Mouse (Mus musculus) myocyte (in vitro differentiated cells): ENCODE measurements at regions not wholly inside any gene's neighbourhood (a gene's known extent, or its start where the extent isn't known, plus 50 kb on each side); places are given as distances from the start of the nearest gene placed in this dataset.
A peak's percentile ranks its signal among the peaks of the same experiment; 100 is the strongest.

Experiments
- H3K27me3 ChIP-seq: one replicate; pipeline ENCODE4 v1.6.1; 2011; ENCODE audit not compliant: control insufficient read depth, insufficient read depth, insufficient read length
- H3K36me3 ChIP-seq: one replicate; pipeline ENCODE4 v1.6.1; 2011; ENCODE audit not compliant: control insufficient read depth, insufficient read depth
- H3K4me2 ChIP-seq: one replicate; pipeline ENCODE4 v1.6.1; 2011; ENCODE audit warnings: low read depth, control low read depth
- H3K4me3 ChIP-seq: one replicate; pipeline ENCODE4 v1.5.1; 2011; ENCODE audit warnings: mild to moderate bottlenecking, control low read depth, moderate library complexity
- H3K79me2 ChIP-seq: one replicate; pipeline ENCODE4 v1.6.1; 2011; ENCODE audit not compliant: control insufficient read depth, insufficient read depth
- H3ac ChIP-seq: one replicate; pipeline ENCODE4 v1.6.1; 2011; ENCODE audit not compliant: control insufficient read depth, insufficient read length
- CEBPB ChIP-seq: IDR thresholded peaks from 2 replicates; pipeline ENCODE4 v1.6.1; 2011; ENCODE audit warnings: mild to moderate bottlenecking, moderate library complexity; ENCODE audit not compliant: poor library complexity, insufficient read depth, severe bottlenecking
- E2F4 ChIP-seq: IDR thresholded peaks from one replicate; pipeline ENCODE4 v1.6.1; 2011; ENCODE audit warnings: mild to moderate bottlenecking, control low read depth, moderate library complexity; ENCODE audit not compliant: insufficient read depth
- MAX ChIP-seq: IDR thresholded peaks from one replicate; pipeline ENCODE4 v1.6.1; 2011; ENCODE audit warnings: low read depth, mild to moderate bottlenecking, control low read depth
- MYOD1 ChIP-seq, 3 experiments: IDR thresholded peaks; one replicate each; pipeline ENCODE4 v1.6.1; 2011; ENCODE audit warnings: control low read depth in 2 of 3, low read depth in 2 of 3, mild to moderate bottlenecking in 2 of 3, moderate library complexity in 1 of 3; ENCODE audit not compliant: insufficient read length in 2 of 3, control insufficient read depth in 1 of 3
- MYOG ChIP-seq, 3 experiments: IDR thresholded peaks; one replicate each; pipeline ENCODE4 v1.6.1; 2011; ENCODE audit warnings: control low read depth in 2 of 3, low read depth in 2 of 3, mild to moderate bottlenecking in 2 of 3; ENCODE audit not compliant: insufficient read length in 2 of 3, control insufficient read depth in 1 of 3, insufficient read depth in 1 of 3
- POLR2A ChIP-seq: IDR thresholded peaks from one replicate; pipeline ENCODE4 v1.6.1; 2011; ENCODE audit warnings: low read depth, mild to moderate bottlenecking, control low read depth, moderate library complexity; ENCODE audit not compliant: insufficient read length
- POLR2AphosphoS2 ChIP-seq: IDR thresholded peaks from one replicate; pipeline ENCODE4 v1.6.1; 2011; ENCODE audit warnings: low read depth, control low read depth; ENCODE audit not compliant: insufficient read length
- REST ChIP-seq: IDR thresholded peaks from one replicate; pipeline ENCODE4 v1.6.1; 2011; ENCODE audit warnings: mild to moderate bottlenecking, control low read depth, moderate library complexity; ENCODE audit not compliant: insufficient read depth, insufficient read length
- SRF ChIP-seq: IDR thresholded peaks from one replicate; pipeline ENCODE4 v1.6.1; 2011; ENCODE audit warnings: low read depth; ENCODE audit not compliant: control insufficient read depth, insufficient read length
- TCF12 ChIP-seq: IDR thresholded peaks from one replicate; pipeline ENCODE4 v1.6.1; 2011; ENCODE audit warnings: mild to moderate bottlenecking, control low read depth; ENCODE audit not compliant: poor library complexity, insufficient read depth, severe bottlenecking
- TCF3 ChIP-seq: IDR thresholded peaks from one replicate; pipeline ENCODE4 v1.6.1; 2011; ENCODE audit warnings: low read depth, control low read depth; ENCODE audit not compliant: insufficient read length
- USF1 ChIP-seq: IDR thresholded peaks from one replicate; pipeline ENCODE4 v1.6.1; 2011; ENCODE audit warnings: low read depth, mild to moderate bottlenecking, control low read depth, moderate library complexity

GRCm38 (mm10) chr4:64663722-64664121 is 460.3 kb upstream of the Pappa start:
- H3K27me3 ChIP-seq: no peaks in the 10 kb centered on the region

GRCm38 (mm10) chr4:64667998-64668397 is 456.0 kb upstream of the Pappa start:
- TF ChIP-seq MAX (no peak), TCF12 (no peak), E2F4 (no peak), POLR2A (no peak), MYOD1 (IDR thresholded peaks at IDR 0.05; ENCODE audit: control insufficient read depth in 1 of 3, insufficient read length in 2 of 3, low read depth in 2 of 3) (no peak), POLR2AphosphoS2 (no peak), USF1 (no peak), MYOG (IDR thresholded peaks at IDR 0.05; ENCODE audit: control insufficient read depth in 1 of 3, insufficient read depth in 1 of 3, insufficient read length in 2 of 3, low read depth in 2 of 3) (no peak), CEBPB (no peak), SRF (no peak), TCF3 (no peak), REST (no peak)
- H3K79me2 ChIP-seq: no peaks in the 10 kb centered on the region
- no peaks in the 10 kb centered on the region for H3K27me3 ChIP-seq
- H3K4me3 ChIP-seq: no peak overlapping the region
- no peaks in the 10 kb centered on the region for H3K36me3 ChIP-seq
- no peak overlapping the region for H3ac ChIP-seq
- no peak overlapping the region for H3K4me2 ChIP-seq

More at GRCm38 (mm10) chr4:64663722-64664121, 460.3 kb upstream of the Pappa start:
- TF ChIP-seq E2F4: no peak
- no peak for TF ChIP-seq TCF12
- TF ChIP-seq MYOD1 (IDR thresholded peaks at IDR 0.05; ENCODE audit: control insufficient read depth in 1 of 3, insufficient read length in 2 of 3, low read depth in 2 of 3): no peak
- no peak for TF ChIP-seq POLR2A
- TF ChIP-seq USF1: no peak
- no peak for TF ChIP-seq MYOG (IDR thresholded peaks at IDR 0.05; ENCODE audit: control insufficient read depth in 1 of 3, insufficient read depth in 1 of 3, insufficient read length in 2 of 3, low read depth in 2 of 3)
- no peak for TF ChIP-seq CEBPB
- Histone ChIP-seq H3ac (no peak overlapping the region), H3K79me2 (no peaks in the 10 kb centered on the region), H3K4me2 (no peak overlapping the region), H3K4me3 (no peak overlapping the region), H3K36me3 (no peaks in the 10 kb centered on the region)

- TF ChIP-seq CEBPB: peak; percentile 65; the same call in 1 of the 2 replicates
- TF ChIP-seq USF1: no peak
- no peak for TF ChIP-seq SRF
- TF ChIP-seq MYOD1 (IDR thresholded peaks at IDR 0.05; ENCODE audit: control insufficient read depth in 1 of 3, insufficient read length in 2 of 3, low read depth in 2 of 3): peak in 2 of 3 experiments; percentile 15 to 26
- no peak for TF ChIP-seq POLR2AphosphoS2
- peak; percentile 3 for TF ChIP-seq TCF3
- TF ChIP-seq MYOG (IDR thresholded peaks at IDR 0.05; ENCODE audit: control insufficient read depth in 1 of 3, insufficient read depth in 1 of 3, insufficient read length in 2 of 3, low read depth in 2 of 3): peak in 1 of 3 experiments; percentile 5
- TF ChIP-seq POLR2A: no peak
- Histone ChIP-seq H3K4me3 (no peak overlapping the region), H3K36me3 (no peaks in the 10 kb centered on the region)
Observed at GRCm38 (mm10) chr4:64669722-64670121, 454.3 kb upstream of the Pappa start.

GRCm38 (mm10) chr4:64676438-64676837 is 447.5 kb upstream of the Pappa start:
- H3K27me3 ChIP-seq: no peaks in the 10 kb centered on the region
- H3K4me2 ChIP-seq: peak overlapping the region; percentile 59
- no peak overlapping the region for H3ac ChIP-seq
- no peak overlapping the region for H3K4me3 ChIP-seq
- H3K79me2 ChIP-seq: no peaks in the 10 kb centered on the region
- no peak for TF ChIP-seq MYOD1 (IDR thresholded peaks at IDR 0.05; ENCODE audit: control insufficient read depth in 1 of 3, insufficient read length in 2 of 3, low read depth in 2 of 3)
- no peak for TF ChIP-seq E2F4
- TF ChIP-seq REST: no peak
- no peak for TF ChIP-seq SRF
- TF ChIP-seq MYOG (IDR thresholded peaks at IDR 0.05; ENCODE audit: control insufficient read depth in 1 of 3, insufficient read depth in 1 of 3, insufficient read length in 2 of 3, low read depth in 2 of 3): no peak
- TF ChIP-seq MAX: no peak
- no peak for TF ChIP-seq TCF3
- no peak for TF ChIP-seq POLR2A
- TF ChIP-seq POLR2AphosphoS2: no peak
- no peak for TF ChIP-seq CEBPB
- no peak for TF ChIP-seq TCF12
- no peak for TF ChIP-seq USF1
- no peaks in the 10 kb centered on the region for H3K36me3 ChIP-seq

More at GRCm38 (mm10) chr4:64669722-64670121, 454.3 kb upstream of the Pappa start:
- no peak overlapping the region for H3ac ChIP-seq
- no peak overlapping the region for H3K4me2 ChIP-seq
- H3K79me2 ChIP-seq: no peaks in the 10 kb centered on the region
- H3K27me3 ChIP-seq: no peaks in the 10 kb centered on the region

GRCm38 (mm10) chr4:64676881-64677280 is 447.1 kb upstream of the Pappa start:
- Histone ChIP-seq H3K4me3 (no peak overlapping the region), H3K79me2 (no peaks in the 10 kb centered on the region), H3K4me2 (peak overlapping the region; percentile 59), H3K27me3 (no peaks in the 10 kb centered on the region), H3ac (no peak overlapping the region), H3K36me3 (no peaks in the 10 kb centered on the region)
- no peak for TF ChIP-seq MYOG (IDR thresholded peaks at IDR 0.05; ENCODE audit: control insufficient read depth in 1 of 3, insufficient read depth in 1 of 3, insufficient read length in 2 of 3, low read depth in 2 of 3)
- TF ChIP-seq TCF3: no peak
- no peak for TF ChIP-seq MYOD1 (IDR thresholded peaks at IDR 0.05; ENCODE audit: control insufficient read depth in 1 of 3, insufficient read length in 2 of 3, low read depth in 2 of 3)
- no peak for TF ChIP-seq USF1
- TF ChIP-seq POLR2A: no peak
- TF ChIP-seq SRF: no peak
- TF ChIP-seq TCF12: no peak
- TF ChIP-seq E2F4: no peak
- no peak for TF ChIP-seq REST
- TF ChIP-seq MAX: no peak
- TF ChIP-seq CEBPB: no peak
- TF ChIP-seq POLR2AphosphoS2: no peak
